Comparison of ENCODE assay signal across 17 mouse cellular contexts in genomic region chr3:67449660-67450059, GRCm38 (mm10). TPM values are rescaled to one million over a fixed set of nuclear protein-coding genes. Genes with fewer than 3 reads are reported as not detected.
DNase-seq lines count a peak whose midpoint lies in the region; ATAC-seq and TF ChIP-seq lines count a peak whose summit lies in the region.
"Had no signal": no experiment of that assay in that cellular context is flagged by ENCODE, and none has a peak within 500 bp of the region (broad histone marks: within the 10 kb centered on the region; RNA-seq: fewer than 3 reads in every experiment).

No protein-coding gene starts in this region.

- H3K4me2 ChIP-seq in kidney, embryonic 16.5 days (replicated peaks; ENCODE audit: low read depth, low read length), result no peak overlapping the region
- no peak overlapping the region for H3K4me2 ChIP-seq in stomach, embryonic 16.5 days (ENCODE audit: low read depth, low read length)
- no peak overlapping the region for H3K4me2 ChIP-seq in stomach, postnatal 0 days (replicated peaks; ENCODE audit: low read depth)
- H3K4me2 ChIP-seq: embryonic facial prominence, embryonic 13.5 days; limb, embryonic 15.5 days; neural tube, embryonic 13.5 days had no signal

- peak; percentile 13 for DNase-seq in kidney, adult 11 months
- no peak for DNase-seq in stomach, postnatal 0 days (ENCODE audit: low spot score)
- DNase-seq in layer of hippocampus, postnatal 14 days (ENCODE audit: low spot score in 2 of 2), result peak; percentile 25 to 34
- DNase-seq in cerebellum, adult 8-10 months, result no peak
- DNase-seq in embryo, embryonic 10.5 days (ENCODE audit: low spot score), result no peak
- DNase-seq: adrenal gland, adult 8-10 months; cerebellum, postnatal 36 days; retina, postnatal 1 day; thymus, postnatal 25 days had no signal

- no peak overlapping the region for H3K4me3 ChIP-seq in kidney, embryonic 16.5 days (ENCODE audit: low read length)
- H3K4me3 ChIP-seq in stomach, embryonic 16.5 days (replicated peaks; ENCODE audit: low read length), result no peak overlapping the region
- H3K4me3 ChIP-seq in stomach, postnatal 0 days (ENCODE audit: low read depth, low read length), result no peak overlapping the region
- H3K4me3 ChIP-seq: embryonic facial prominence, embryonic 13.5 days; limb, embryonic 15.5 days; neural tube, embryonic 13.5 days had no signal

- H3K27ac ChIP-seq in kidney, embryonic 16.5 days (ENCODE audit: low read length), result no peak overlapping the region
- H3K27ac ChIP-seq in stomach, embryonic 16.5 days (ENCODE audit: low read length), result peak overlapping the region; percentile 1; the same call in 1 of the 2 replicates
- no peak overlapping the region for H3K27ac ChIP-seq in stomach, postnatal 0 days (replicated peaks)
- H3K27ac ChIP-seq: embryonic facial prominence, embryonic 13.5 days; hindbrain, postnatal 0 days; limb, embryonic 15.5 days; neural tube, embryonic 13.5 days had no signal

- no peaks in the 10 kb centered on the region for H3K4me1 ChIP-seq in kidney, embryonic 16.5 days (ENCODE audit: insufficient read depth, low read length)
- no peaks in the 10 kb centered on the region for H3K4me1 ChIP-seq in stomach, embryonic 16.5 days (ENCODE audit: control insufficient read depth, insufficient read depth, low read length)
- H3K4me1 ChIP-seq in stomach, postnatal 0 days (replicated peaks; ENCODE audit: control insufficient read depth, insufficient read depth), result no peaks in the 10 kb centered on the region
- H3K4me1 ChIP-seq: embryonic facial prominence, embryonic 13.5 days; limb, embryonic 15.5 days; neural tube, embryonic 13.5 days had no signal

- H3K9me3 ChIP-seq in kidney, embryonic 16.5 days (ENCODE audit: low read length), result no peaks in the 10 kb centered on the region
- H3K9me3 ChIP-seq in stomach, embryonic 16.5 days (replicated peaks; ENCODE audit: control insufficient read depth, low read length), result no peaks in the 10 kb centered on the region
- H3K9me3 ChIP-seq in stomach, postnatal 0 days (ENCODE audit: control insufficient read depth, low read length), result no peaks in the 10 kb centered on the region
- H3K9me3 ChIP-seq: embryonic facial prominence, embryonic 13.5 days; limb, embryonic 15.5 days; neural tube, embryonic 13.5 days had no signal

- H3K9ac ChIP-seq in kidney, embryonic 16.5 days (replicated peaks; ENCODE audit: low read length), result no peak overlapping the region
- no peak overlapping the region for H3K9ac ChIP-seq in stomach, embryonic 16.5 days (ENCODE audit: low read length)
- no peak overlapping the region for H3K9ac ChIP-seq in stomach, postnatal 0 days (ENCODE audit: low read length)
- H3K9ac ChIP-seq: embryonic facial prominence, embryonic 13.5 days; limb, embryonic 15.5 days; neural tube, embryonic 13.5 days had no signal

- TF ChIP-seq CTCF in stomach, postnatal 0 days (IDR thresholded peaks at IDR 0.05; ENCODE audit: low read depth), result no peak

- ATAC-seq in kidney, embryonic 16.5 days (ENCODE audit: low FRiP score, low TSS enrichment), result no peak
- ATAC-seq in stomach, embryonic 16.5 days (ENCODE audit: insufficient read depth, low FRiP score), result no peak
- ATAC-seq in stomach, postnatal 0 days (ENCODE audit: low FRiP score, low TSS enrichment), result no peak
- ATAC-seq: CD4-positive, CD25-positive, alpha-beta regulatory T cell, adult 4 months; hindbrain, postnatal 0 days; midbrain, embryonic 16.5 days had no signal

- H3K36me3 ChIP-seq in kidney, embryonic 16.5 days (ENCODE audit: insufficient read depth, low read length), result peaks cover 65% of the 10 kb centered on the region
- peaks cover 20% of the 10 kb centered on the region for H3K36me3 ChIP-seq in stomach, embryonic 16.5 days (ENCODE audit: control insufficient read depth, insufficient read depth, low read length)
- H3K36me3 ChIP-seq in stomach, postnatal 0 days (ENCODE audit: control insufficient read depth, insufficient read depth, low read length), result peaks cover 21% of the 10 kb centered on the region; the same call in 1 of the 2 replicates

- WGBS in kidney, embryonic 16.5 days, result 94% methylated on average over 21 of the region's 21 CpGs
- 91% methylated on average over 21 of the region's 21 CpGs for WGBS in stomach, embryonic 16.5 days
- WGBS in stomach, postnatal 0 days, result 85% methylated on average over 21 of the region's 21 CpGs

- TF ChIP-seq EP300 in stomach, postnatal 0 days (optimal IDR thresholded peaks at IDR 0.05), result no peak

- H3K27me3 ChIP-seq in kidney, embryonic 16.5 days (ENCODE audit: insufficient read depth, low read length), result no peaks in the 10 kb centered on the region
- no peaks in the 10 kb centered on the region for H3K27me3 ChIP-seq in stomach, embryonic 16.5 days (ENCODE audit: control insufficient read depth, insufficient read depth, low read length)
- no peaks in the 10 kb centered on the region for H3K27me3 ChIP-seq in stomach, postnatal 0 days (ENCODE audit: control insufficient read depth, insufficient read depth, low read length)
- H3K27me3 ChIP-seq: embryonic facial prominence, embryonic 13.5 days; limb, embryonic 15.5 days; neural tube, embryonic 13.5 days had no signal

RNA-seq across cellular contexts. Expression of gene Lxn, which starts 14.1 kb away (rescaled TPM):
- polyA plus RNA-seq in kidney, embryonic 16.5 days (2015; fragmentation: Nextera tagmentation; extraction: Ambion mirVana), result 67.2 and 69.6 TPM in 2 replicates
- polyA plus RNA-seq in stomach, embryonic 16.5 days (2015; fragmentation: Nextera tagmentation; extraction: Ambion mirVana), result 91.4 and 95.1 TPM in 2 replicates
- polyA plus RNA-seq in stomach, postnatal 0 days (2015; fragmentation: Nextera tagmentation; extraction: Ambion mirVana), result 65.7 and 71.8 TPM in 2 replicates
- total RNA-seq in layer of hippocampus, postnatal 14 days (2021), result 10 to 100 TPM; 45.2 to 51.7 TPM

RNA-seq across cellular contexts. Expression of gene Gfm1, which starts 19.8 kb away (rescaled TPM):
- polyA plus RNA-seq in kidney, embryonic 16.5 days (2015; fragmentation: Nextera tagmentation; extraction: Ambion mirVana), result 63.5 and 66.3 TPM in 2 replicates
- polyA plus RNA-seq in stomach, embryonic 16.5 days (2015; fragmentation: Nextera tagmentation; extraction: Ambion mirVana), result 42.7 and 45.9 TPM in 2 replicates
- polyA plus RNA-seq in stomach, postnatal 0 days (2015; fragmentation: Nextera tagmentation; extraction: Ambion mirVana), result 27.9 and 28.2 TPM in 2 replicates
- total RNA-seq in layer of hippocampus, postnatal 14 days (2021), result 10 to 100 TPM; 52.8 to 55.3 TPM

Comparison
In these comparisons a context has a peak if more than half of its experiments do, and no peak if none do; other contexts are left out.
1. DNase-seq: peak in kidney, adult 11 months (single experiment) and layer of hippocampus, postnatal 14 days (2 of 2); none in stomach, postnatal 0 days (single experiment), cerebellum, adult 8-10 months (single experiment) and embryo, embryonic 10.5 days (single experiment).